Mouse (Mus musculus): ENCODE results near the gene Kcnn1. TPM values are rescaled to one million over a fixed set of nuclear protein-coding genes. Genes with fewer than 3 reads are reported as not detected.
A peak's percentile ranks its signal among the peaks of the same experiment; 100 is the strongest.

The Kcnn1 gene
- polyA plus RNA-seq, 1 experiment from 2014 or later, result 0.72 TPM

DNA sequence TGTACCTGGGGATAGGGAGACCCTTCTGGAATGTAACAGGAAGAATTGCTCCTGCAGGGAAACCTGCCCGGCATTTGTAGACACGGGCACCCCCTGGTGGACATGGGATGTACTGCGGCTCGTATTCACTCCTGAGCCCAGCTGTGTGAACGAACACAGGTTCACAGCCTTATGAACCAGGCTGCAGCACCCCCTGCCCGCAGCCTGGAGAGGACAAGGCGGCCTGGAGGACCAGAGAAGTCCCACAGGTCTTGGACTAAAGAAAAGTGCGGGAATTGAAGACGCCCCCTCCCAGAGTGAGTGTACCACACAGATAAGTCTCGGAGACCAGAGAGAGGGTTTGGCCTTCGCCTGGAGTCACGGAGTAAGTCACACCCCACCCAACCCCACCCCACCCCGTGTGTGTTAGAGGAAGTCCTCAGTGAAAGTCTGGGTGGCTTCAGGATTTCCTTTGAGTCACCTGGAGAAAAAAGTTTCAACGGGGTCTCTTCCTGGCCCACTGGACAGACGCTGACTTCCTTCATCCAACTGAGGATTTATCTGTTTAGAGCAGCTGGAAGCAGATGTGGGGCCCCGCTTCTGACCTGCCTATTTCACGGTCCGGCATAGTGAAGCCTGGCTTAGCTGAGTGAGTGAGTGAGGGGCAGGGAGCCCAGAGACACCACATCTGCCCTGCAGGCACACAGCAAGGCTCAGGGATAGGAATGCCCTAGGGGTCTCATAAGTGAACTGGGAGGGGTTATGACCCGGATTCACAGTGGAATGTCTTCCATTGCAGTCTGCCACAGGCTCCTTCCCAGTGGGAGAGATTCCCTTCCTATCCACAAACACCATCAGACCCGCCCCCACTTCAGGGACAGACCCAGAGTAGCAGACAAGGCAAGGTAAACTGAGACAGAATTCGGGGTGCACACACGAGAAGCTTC lies 21.6 kb downstream of the Kcnn1 start:
- no peaks in the 10 kb centered on the region for H3K27me3 ChIP-seq (ENCODE audit: control insufficient read depth, insufficient read depth, low read length)
- DNase-seq (ENCODE audit: low spot score) (peak; percentile 95), ATAC-seq (ENCODE audit: low FRiP score, low TSS enrichment) (peak; percentile 3; the same call in 1 of the 2 replicates)
- no peak overlapping the region for H3K9ac ChIP-seq (ENCODE audit: low read length)
- 0 out of 2 replicates have a peak, but pooled peaks cover 3% of the 10 kb centered on the region for H3K4me1 ChIP-seq (replicated peaks; ENCODE audit: control insufficient read depth, insufficient read depth)
- peak overlapping the region; percentile 17; the same call in 1 of the 2 replicates for H3K4me2 ChIP-seq (replicated peaks; ENCODE audit: low read depth)
- peak; percentile 95 for TF ChIP-seq CTCF (IDR thresholded peaks at IDR 0.05; ENCODE audit: low read depth)
- TF ChIP-seq EP300 (optimal IDR thresholded peaks at IDR 0.05), result no peak
- no peaks in the 10 kb centered on the region; the same call in 1 of the 2 replicates for H3K36me3 ChIP-seq (ENCODE audit: control insufficient read depth, insufficient read depth, low read length)
- peak overlapping the region; percentile 87 for H3K27ac ChIP-seq (replicated peaks)
- WGBS, result 25% methylated on average over 22 of the region's 22 CpGs
- H3K4me3 ChIP-seq (ENCODE audit: low read depth, low read length), result no peak overlapping the region
- no peaks in the 10 kb centered on the region for H3K9me3 ChIP-seq (ENCODE audit: control insufficient read depth, low read length)

DNA sequence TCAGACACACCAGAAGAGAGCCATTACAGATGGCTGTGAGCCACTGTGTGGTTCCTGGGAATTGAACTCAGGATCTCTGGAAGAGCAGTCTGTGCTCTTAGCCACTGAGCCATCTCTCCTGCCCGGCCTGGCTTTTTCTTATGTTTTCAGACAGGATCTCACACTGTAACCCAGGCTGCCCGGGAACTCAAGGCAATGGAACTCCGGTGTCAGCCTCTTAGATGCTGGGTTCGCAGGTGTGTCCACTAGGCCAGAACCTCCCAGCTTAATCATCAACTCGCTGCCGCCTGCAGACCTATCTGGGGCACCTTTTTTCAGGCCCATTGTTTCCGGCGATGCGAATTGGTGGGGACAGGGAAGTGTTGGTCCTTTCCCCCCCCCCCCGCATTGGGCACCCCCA lies 22.5 kb downstream of the Kcnn1 start:
- ATAC-seq (ENCODE audit: low FRiP score, low TSS enrichment) (no peak), DNase-seq (ENCODE audit: low spot score) (peak; percentile 69)
- H3K9me3 ChIP-seq (ENCODE audit: control insufficient read depth, low read length), result no peaks in the 10 kb centered on the region
- H3K9ac ChIP-seq (ENCODE audit: low read length), result no peak overlapping the region
- H3K36me3 ChIP-seq (ENCODE audit: control insufficient read depth, insufficient read depth, low read length), result no peaks in the 10 kb centered on the region; the same call in 1 of the 2 replicates
- no peak for TF ChIP-seq CTCF (IDR thresholded peaks at IDR 0.05; ENCODE audit: low read depth)
- no peak for TF ChIP-seq EP300 (optimal IDR thresholded peaks at IDR 0.05)
- no peak overlapping the region for H3K4me2 ChIP-seq (replicated peaks; ENCODE audit: low read depth)
- peak overlapping the region; percentile 87 for H3K27ac ChIP-seq (replicated peaks)
- WGBS, result 38% methylated on average over 10 of the region's 10 CpGs
- H3K4me3 ChIP-seq (ENCODE audit: low read depth, low read length), result no peak overlapping the region
- H3K27me3 ChIP-seq (ENCODE audit: control insufficient read depth, insufficient read depth, low read length), result no peaks in the 10 kb centered on the region
- 0 out of 2 replicates have a peak, but pooled peaks cover 3% of the 10 kb centered on the region for H3K4me1 ChIP-seq (replicated peaks; ENCODE audit: control insufficient read depth, insufficient read depth)

DNA sequence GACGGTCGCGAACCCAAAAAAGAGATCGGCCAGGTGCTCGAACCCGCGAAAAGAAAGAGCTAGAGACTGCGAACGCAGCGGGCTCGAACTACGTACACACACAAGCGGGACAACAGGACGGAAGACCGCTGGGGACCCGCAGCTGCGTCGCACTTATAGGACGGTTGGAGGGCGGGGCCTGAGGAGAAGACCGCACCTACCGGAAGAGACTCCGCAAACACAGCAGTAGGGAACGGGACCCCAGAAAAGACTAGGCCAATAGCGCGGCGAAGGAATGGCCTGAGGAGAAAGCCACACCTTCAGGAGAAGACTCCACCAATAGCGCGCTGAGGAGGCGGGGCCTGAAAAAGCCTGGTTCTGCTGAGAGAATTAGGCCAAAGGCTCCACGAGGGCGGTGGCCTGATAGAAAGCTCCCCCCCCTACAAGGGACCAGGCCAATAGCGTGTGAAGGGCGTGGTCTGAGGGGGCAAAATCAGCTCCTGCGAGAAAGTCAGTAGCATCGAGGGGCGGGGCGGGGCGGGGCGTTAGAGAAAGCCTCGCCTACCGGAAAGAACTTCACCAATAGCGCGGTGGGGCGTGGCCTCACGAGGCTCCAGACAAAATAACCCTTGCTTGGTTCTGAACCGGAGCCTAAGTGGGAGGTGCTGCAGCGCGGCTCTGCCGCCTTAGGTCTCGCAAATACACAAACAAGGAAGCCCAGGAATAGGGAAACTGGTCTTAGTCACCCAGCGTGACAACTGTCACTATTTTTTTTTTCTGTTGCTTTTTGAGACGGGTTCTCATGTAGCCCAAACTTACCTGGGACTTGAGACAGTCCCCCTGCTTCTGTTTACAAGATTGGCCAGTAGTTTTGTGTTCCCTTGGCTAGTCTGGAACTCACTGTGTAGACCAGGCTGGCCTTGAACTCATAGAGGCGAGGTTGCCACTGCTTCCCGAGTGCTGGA lies 23.4 kb downstream of the Kcnn1 start, which contains the start of gene Arrdc2:
Gene Arrdc2 (minus strand): TSS at position 313 of the 944 bp plus-strand sequence.
- H3K4me1 ChIP-seq (replicated peaks; ENCODE audit: control insufficient read depth, insufficient read depth), result 0 out of 2 replicates have a peak, but pooled peaks cover 3% of the 10 kb centered on the region
- 2% methylated on average over 55 of the region's 55 CpGs for WGBS
- no peaks in the 10 kb centered on the region for H3K9me3 ChIP-seq (ENCODE audit: control insufficient read depth, low read length)
- H3K27me3 ChIP-seq (ENCODE audit: control insufficient read depth, insufficient read depth, low read length), result no peaks in the 10 kb centered on the region
- H3K36me3 ChIP-seq (ENCODE audit: control insufficient read depth, insufficient read depth, low read length), result no peaks in the 10 kb centered on the region; the same call in 1 of the 2 replicates
- H3K9ac ChIP-seq (ENCODE audit: low read length), result peak within 1 kb of the TSS; percentile 87
- H3K27ac ChIP-seq (replicated peaks), result peak within 1 kb of the TSS; percentile 97
- H3K4me2 ChIP-seq (replicated peaks; ENCODE audit: low read depth), result peak within 1 kb of the TSS; percentile 93
- peak; percentile 16; the same call in 1 of the 2 replicates for TF ChIP-seq CTCF (IDR thresholded peaks at IDR 0.05; ENCODE audit: low read depth)
- TF ChIP-seq EP300 (optimal IDR thresholded peaks at IDR 0.05), result peak; percentile 54
- ATAC-seq (ENCODE audit: low FRiP score, low TSS enrichment), result peak; percentile 96
- DNase-seq (ENCODE audit: low spot score), result peak; percentile 100
- H3K4me3 ChIP-seq (ENCODE audit: low read depth, low read length), result peak within 1 kb of the TSS; percentile 71

DNA sequence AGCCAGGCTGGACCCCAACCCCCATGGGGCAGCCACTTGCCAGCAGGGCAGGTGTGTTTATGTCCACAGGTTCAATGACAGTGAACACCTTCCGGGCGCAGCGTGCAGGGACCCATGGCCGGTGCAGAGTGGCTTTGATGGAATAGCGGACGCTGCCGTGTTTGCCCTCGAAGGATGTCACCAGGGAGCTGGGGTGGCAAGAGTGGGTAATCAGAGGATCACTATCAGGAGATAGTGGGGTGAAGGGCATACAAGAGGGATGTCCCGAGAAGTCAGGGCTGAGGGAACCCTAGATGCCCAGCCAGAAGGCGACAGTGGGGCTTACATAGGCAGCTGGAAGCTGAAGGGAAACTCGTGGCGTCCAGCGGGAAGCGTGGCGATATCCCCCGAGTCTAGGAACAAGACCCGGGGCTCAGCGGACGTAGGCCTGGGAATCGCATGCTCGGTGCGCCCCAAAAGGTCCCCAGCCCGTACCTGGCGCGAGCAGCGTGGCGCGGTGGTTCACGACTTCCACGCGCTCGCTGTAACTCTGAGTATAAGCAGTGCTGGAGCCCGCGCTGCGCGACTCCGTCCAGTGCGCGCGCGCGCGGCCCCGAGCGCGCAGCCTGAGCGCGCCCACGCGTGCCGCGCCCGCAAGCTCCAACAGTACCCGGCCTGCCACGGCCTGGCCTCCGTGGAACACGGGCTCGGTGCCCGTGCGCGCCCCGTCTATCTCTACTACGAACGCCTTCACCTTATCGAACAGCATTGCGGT lies 24.2 kb downstream of the Kcnn1 start:
- Histone ChIP-seq H3K27me3 (ENCODE audit: control insufficient read depth, insufficient read depth, low read length) (no peaks in the 10 kb centered on the region), H3K4me1 (replicated peaks; ENCODE audit: control insufficient read depth, insufficient read depth) (0 out of 2 replicates have a peak, but pooled peaks cover 3% of the 10 kb centered on the region), H3K4me3 (ENCODE audit: low read depth, low read length) (peak overlapping the region; percentile 71), H3K9ac (ENCODE audit: low read length) (peak overlapping the region; percentile 87), H3K9me3 (ENCODE audit: control insufficient read depth, low read length) (no peaks in the 10 kb centered on the region), H3K27ac (replicated peaks) (peak overlapping the region; percentile 97), H3K4me2 (replicated peaks; ENCODE audit: low read depth) (peak overlapping the region; percentile 93), H3K36me3 (ENCODE audit: control insufficient read depth, insufficient read depth, low read length) (no peaks in the 10 kb centered on the region; the same call in 1 of the 2 replicates)
- 2% methylated on average over 57 of the region's 66 CpGs for WGBS
- DNase-seq (ENCODE audit: low spot score) (peak; percentile 42), ATAC-seq (ENCODE audit: low FRiP score, low TSS enrichment) (peak; percentile 41)
- TF ChIP-seq EP300 (optimal IDR thresholded peaks at IDR 0.05) (no peak), CTCF (IDR thresholded peaks at IDR 0.05; ENCODE audit: low read depth) (no peak)

DNA sequence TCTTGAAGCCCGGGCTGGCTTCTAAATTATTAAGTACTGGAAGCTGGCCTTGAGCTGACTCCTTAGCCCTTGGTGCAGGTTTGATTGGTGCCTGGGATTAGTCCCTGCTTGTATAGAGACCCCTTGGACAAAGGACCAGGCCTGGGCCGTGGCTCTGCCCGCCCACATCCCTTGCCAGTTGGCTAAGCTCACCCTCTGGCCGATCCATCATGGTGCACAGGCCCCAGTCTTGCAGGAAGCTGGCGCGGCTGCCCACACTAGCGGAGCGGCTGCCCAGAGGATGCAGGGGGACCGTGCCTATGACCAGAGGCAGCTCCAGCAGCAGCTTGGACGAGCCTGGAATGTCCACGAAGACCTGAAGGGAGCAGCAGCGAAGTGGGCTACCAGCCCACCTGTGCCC lies 26.4 kb downstream of the Kcnn1 start:
- ATAC-seq (ENCODE audit: low FRiP score, low TSS enrichment), result no peak
- 88% methylated on average over 12 of the region's 12 CpGs for WGBS
- H3K9ac ChIP-seq (ENCODE audit: low read length), result no peak overlapping the region

More for the DNA sequence above, 26.4 kb downstream of the Kcnn1 start:
- Histone ChIP-seq H3K27ac (replicated peaks) (no peak overlapping the region), H3K4me2 (replicated peaks; ENCODE audit: low read depth) (no peak overlapping the region), H3K4me3 (ENCODE audit: low read depth, low read length) (no peak overlapping the region), H3K4me1 (replicated peaks; ENCODE audit: control insufficient read depth, insufficient read depth) (0 out of 2 replicates have a peak, but pooled peaks cover 3% of the 10 kb centered on the region), H3K36me3 (ENCODE audit: control insufficient read depth, insufficient read depth, low read length) (no peaks in the 10 kb centered on the region; the same call in 1 of the 2 replicates), H3K27me3 (ENCODE audit: control insufficient read depth, insufficient read depth, low read length) (no peaks in the 10 kb centered on the region), H3K9me3 (ENCODE audit: control insufficient read depth, low read length) (no peaks in the 10 kb centered on the region)
- TF ChIP-seq CTCF (IDR thresholded peaks at IDR 0.05; ENCODE audit: low read depth) (no peak), EP300 (optimal IDR thresholded peaks at IDR 0.05) (no peak)
- no peak for DNase-seq (ENCODE audit: low spot score)

All from stomach, postnatal 0 days (tissue).